Mouse (Mus musculus): ENCODE measurements around the gene Pf4. TPM values are rescaled to one million over a fixed set of nuclear protein-coding genes. Genes with fewer than 3 reads are reported as not detected.

Pf4 gene
- polyA plus RNA-seq (2012; rRNA removed): 5.0 and 5.2 TPM in 2 replicates

GRCm38 (mm10) chr5:90771880-90772653 lies at the start of gene Pf4:
Gene Pf4, plus strand, starts transcription at chr5:90772435.
- DNase-seq (ENCODE audit: extremely low spot score in 1 of 2, low spot score in 1 of 2): no peak

DNA sequence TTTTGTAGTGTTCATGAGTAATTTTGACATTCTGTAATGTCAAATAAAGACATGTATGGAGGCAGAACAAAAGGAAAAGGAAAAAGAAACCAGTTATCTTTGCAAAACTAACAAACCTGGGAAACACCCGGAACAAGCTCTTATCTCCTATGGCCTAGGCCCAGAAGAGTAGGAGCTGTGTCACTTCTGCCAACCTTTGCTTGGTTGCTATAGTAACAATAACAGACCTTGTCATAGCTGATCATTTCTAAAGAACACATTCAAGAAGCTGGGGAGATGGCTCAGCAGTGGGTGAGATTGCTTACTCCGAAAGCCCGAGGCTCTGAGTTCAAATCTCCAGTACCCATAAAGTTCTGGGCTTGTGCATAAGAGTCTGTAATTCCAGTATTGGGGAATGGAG lies 49.6 kb upstream of the Pf4 start:
- no peak for DNase-seq (ENCODE audit: extremely low spot score in 1 of 2, low spot score in 1 of 2)

GRCm38 (mm10) chr5:90728254-90728653 lies 44.0 kb upstream of the Pf4 start:
- no peak for DNase-seq (ENCODE audit: extremely low spot score in 1 of 2, low spot score in 1 of 2)

DNA sequence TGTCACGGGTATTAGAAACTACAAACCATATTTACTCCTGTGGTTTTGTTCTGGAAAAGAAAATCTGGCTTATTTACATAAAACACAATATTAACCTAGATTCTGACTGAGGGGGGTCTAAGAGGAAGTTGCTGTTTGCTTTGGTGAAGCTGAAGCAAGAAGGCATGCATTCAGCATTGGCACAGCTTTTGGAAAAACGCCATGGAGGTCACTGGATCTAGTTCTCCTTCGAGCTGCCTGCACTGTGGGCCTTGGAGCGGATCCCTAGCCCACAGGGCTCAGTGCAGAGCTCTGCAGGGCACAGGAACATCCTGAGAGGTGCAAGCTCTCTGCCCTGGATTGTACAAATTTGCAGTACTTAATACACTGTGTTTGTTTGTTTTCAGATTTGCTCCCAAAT lies 40.8 kb upstream of the Pf4 start:
- DNase-seq (ENCODE audit: extremely low spot score in 1 of 2, low spot score in 1 of 2): peak in 1 of 2 experiments; percentile 5

DNA sequence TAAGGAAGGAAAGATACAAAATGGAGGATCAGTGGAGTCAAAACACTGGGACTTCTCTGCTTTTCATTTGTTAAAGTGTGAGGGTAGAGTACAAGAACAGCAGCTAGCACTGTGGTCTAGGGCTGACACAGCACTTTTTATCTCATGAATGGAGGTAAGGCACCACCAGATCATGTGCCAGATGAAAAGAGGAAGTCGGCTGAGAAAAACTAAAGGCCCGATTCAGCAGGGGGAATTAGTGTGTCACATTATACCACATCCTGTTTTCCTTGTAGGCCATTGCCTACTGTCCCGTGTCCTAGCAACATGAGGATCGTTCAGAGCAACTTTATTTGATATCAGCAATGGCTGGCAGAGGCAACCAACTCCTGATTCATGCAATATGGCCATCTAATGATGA lies 30.2 kb upstream of the Pf4 start:
- DNase-seq (ENCODE audit: extremely low spot score in 1 of 2, low spot score in 1 of 2): no peak

DNA sequence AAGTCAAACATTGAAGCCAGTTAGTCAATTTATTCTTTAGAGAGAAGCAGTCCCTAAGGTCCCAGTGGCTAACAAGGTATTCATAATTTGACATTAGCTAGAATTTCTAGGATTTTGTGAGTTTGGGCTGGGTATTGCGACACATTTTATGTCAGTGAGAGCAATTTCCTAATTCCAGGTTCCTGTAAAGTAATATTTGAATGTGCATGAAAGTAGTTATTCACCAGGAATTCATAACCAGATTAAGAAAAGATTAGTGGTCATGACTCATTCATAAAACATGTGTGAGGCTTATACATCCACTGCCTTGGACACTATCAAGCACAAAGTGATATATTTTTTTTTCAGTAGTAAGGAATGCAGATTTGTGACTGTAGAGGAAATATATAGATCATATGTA lies 18.3 kb upstream of the Pf4 start:
- no peak for DNase-seq (ENCODE audit: extremely low spot score in 1 of 2, low spot score in 1 of 2)

DNA sequence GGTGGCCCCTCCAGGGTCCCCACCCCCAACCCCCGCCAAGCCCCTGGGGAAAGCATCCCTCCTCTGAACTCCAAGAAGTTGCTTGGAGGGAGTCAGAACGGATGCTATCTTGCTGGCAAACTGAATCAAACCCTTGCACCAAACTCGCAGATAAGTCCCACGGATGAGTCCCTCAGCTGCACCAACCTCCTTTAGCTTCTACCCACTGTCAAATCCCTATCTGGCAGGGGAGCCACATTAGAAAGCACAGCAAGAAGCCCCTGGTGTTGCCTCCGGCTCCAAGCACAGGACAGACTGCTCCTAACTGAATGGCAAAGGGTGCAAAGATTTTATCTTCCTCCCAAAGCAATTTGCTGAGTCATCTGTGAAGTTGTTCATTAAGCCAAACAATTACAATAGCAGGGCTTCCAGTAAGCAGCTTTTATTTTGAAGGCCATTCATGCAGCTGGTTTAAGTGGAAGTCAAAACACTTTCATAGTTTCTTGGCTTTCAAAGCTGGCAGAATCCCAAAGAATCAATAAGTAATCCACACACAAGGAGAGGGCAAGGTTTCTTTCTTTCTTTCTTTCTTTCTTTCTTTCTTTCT lies 14.1 kb upstream of the Pf4 start:
- no peak for DNase-seq (ENCODE audit: extremely low spot score in 1 of 2, low spot score in 1 of 2)

DNA sequence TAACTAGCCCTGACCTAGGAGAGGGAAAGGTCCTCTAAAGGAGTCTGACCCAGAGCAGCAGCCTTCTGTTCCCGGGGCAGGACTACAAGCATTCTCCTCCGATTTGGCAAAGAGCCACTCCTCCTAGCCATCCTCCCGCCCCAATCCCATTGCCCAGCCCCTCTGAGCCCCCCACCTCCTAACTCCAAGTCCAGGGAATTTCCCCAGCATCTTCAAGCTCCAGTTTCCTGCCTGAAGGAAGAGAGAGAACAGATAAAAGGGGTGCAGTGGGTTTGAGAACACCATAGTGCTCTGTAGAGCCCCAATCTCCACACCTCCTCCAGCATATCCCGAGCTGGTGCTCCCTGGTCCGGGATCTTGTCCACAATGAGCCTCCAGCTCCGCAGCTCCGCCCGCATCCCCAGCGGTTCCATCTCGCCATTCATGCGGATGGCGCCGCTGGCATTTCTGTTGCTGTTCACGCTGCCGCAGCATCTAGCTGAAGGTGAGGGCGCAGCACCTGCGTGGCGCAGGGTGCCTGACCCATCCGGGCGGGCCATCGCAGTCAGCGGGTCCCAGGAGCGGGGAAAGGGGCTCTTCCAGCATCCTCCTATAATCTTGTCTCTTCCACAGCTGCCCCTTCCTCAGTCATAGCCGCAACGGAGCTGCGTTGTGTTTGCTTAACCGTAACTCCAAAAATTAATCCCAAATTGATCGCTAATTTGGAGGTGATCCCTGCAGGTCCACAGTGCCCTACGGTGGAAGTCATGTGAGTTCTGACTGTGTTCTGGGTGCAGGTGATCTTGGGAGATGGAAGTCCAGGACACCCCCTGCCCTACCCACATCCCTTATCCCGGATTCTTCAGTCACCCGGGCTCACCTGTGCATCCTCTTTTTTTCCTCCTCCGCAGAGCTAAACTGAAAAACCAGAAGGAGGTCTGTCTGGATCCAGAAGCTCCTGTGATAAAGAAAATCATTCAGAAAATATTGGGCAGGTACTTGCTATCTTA lies 12.9 kb upstream of the Pf4 start, which contains the start of gene Cxcl5:
TSS of gene Cxcl5 (plus strand) at position 284 of the 989 bp plus-strand sequence.
- peak in 1 of 2 experiments; percentile 28 for DNase-seq (ENCODE audit: extremely low spot score in 1 of 2, low spot score in 1 of 2)

GRCm38 (mm10) chr5:90760303-90760702 lies 11.9 kb upstream of the Pf4 start:
- no peak for DNase-seq (ENCODE audit: extremely low spot score in 1 of 2, low spot score in 1 of 2)

DNA sequence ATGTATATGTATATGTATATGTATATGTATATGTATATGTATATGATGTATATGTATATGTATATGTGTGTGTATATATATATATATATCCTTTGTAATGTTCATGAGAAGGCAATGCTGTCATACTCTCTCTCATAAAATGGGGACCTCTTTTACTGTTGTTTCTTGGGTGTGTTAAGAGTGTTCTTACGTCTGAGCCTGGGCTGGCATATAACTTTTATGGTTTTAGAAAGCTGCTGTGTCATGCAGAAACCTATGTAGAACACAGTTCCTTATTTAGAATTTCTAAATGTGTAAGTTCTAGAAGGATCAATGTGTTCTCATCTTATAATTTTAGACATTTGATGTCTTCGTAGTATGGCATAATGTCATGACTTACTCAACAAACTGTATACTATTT lies 11.4 kb upstream of the Pf4 start:
- no peak for DNase-seq (ENCODE audit: extremely low spot score in 1 of 2, low spot score in 1 of 2)

- DNase-seq (ENCODE audit: extremely low spot score in 1 of 2, low spot score in 1 of 2): no peak
Observed at GRCm38 (mm10) chr5:90761834-90762233, 10.4 kb upstream of the Pf4 start.

DNA sequence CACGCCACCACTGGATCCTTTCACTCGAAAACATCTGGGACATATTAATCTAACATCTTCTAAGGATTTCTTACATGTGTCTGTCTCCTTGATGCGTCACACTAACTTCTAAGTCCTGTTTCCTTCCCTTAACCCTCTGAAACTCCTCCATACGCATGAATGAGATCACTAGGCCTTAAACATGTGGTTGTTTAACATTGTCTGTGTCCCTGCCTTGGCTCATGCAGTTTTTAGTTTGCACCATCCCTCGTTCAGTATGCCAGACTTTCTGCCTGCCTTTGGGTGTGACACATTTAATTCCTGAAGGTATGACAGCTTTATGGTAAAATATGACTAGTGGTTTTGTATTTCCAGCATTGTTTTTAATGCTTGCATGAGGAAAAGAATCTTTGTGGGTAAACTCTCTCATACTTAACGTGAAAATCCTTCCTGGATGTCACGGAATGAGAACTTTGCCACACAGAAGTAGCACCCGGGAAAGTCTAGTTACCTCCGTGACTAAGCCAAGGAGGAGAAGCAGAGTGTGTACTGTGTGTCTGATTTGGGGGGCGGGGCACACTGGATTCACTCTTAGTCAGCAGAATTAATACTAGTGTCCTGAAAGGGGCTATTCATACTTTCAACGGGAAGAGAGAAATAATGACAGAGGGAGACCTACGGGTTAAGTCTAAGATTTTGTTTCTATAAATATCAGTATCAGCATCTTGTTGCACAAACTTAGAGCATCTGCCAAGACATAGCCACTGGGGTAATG lies 8.1 kb upstream of the Pf4 start:
- DNase-seq (ENCODE audit: extremely low spot score in 1 of 2, low spot score in 1 of 2): no peak

DNA sequence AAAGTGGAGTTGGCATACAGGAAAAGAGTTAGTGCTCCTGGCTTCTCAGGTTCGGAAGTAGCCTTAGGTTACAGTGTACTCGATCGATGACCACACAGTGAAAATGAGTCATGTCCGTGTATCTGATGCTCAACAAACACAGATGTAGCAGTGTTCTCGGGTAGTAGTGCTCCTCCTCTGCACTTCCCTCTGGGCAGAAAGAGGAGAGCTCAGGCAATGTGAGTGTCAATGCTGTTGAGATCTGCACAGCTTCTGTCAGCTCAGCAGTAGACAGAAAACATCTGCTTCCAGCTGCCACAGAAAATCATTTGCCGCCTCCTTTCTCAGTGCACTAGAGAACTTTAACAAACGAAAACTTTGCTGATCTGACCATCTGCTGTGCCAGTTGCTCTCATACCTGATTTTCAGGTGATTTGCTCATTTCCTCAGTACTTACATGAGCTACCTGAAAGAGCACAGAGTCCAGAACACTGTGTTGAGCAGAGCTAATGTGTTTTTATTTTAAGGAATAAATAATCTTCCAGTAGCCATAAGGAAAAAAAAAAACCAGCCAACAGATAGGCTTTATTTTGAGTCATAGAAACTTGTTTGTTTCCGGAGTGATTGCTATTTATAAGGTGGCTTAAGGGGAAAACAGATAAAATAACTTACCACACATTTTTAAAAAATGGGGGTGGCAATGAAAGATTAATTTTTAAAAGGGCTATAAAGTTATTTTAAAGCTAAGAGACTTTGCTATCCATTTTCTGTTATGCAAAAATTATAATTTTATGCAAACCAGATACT lies 6.2 kb upstream of the Pf4 start:
- no peak for DNase-seq (ENCODE audit: extremely low spot score in 1 of 2, low spot score in 1 of 2)

GRCm38 (mm10) chr5:90768218-90768617 lies 4.0 kb upstream of the Pf4 start, which contains the start of gene Ppbp:
Gene Ppbp, plus strand, starts transcription at chr5:90768518.
- DNase-seq (ENCODE audit: extremely low spot score in 1 of 2, low spot score in 1 of 2): no peak

DNA sequence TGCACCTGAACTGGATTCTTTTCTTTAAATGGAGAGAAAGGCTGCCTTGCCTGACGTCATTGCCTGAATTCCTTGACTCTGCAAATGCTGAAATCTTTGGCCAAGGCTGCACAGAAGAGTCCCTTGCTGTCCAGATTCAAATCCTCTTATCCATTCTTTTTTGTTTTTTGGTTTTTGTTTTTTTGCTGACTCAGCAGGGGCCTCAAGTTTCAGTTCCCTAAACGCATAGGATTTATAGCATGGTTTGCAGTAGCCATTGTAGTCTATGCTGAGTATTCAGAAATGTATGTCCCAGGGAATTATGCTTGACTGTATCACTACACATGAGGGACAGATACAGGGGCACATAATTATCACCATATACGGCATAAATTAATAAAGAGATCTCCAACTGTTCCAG lies 866 bp upstream of the Pf4 start:
- no peak for DNase-seq (ENCODE audit: extremely low spot score in 1 of 2, low spot score in 1 of 2)

- no peak for DNase-seq (ENCODE audit: extremely low spot score in 1 of 2, low spot score in 1 of 2)
Observed at GRCm38 (mm10) chr5:90775562-90775961, 3.3 kb downstream of the Pf4 start.

GRCm38 (mm10) chr5:90777621-90778020 lies 5.4 kb downstream of the Pf4 start:
- no peak for DNase-seq (ENCODE audit: extremely low spot score in 1 of 2, low spot score in 1 of 2)

- no peak for DNase-seq (ENCODE audit: extremely low spot score in 1 of 2, low spot score in 1 of 2)
Observed at GRCm38 (mm10) chr5:90778856-90779255, 6.6 kb downstream of the Pf4 start.

- DNase-seq (ENCODE audit: extremely low spot score in 1 of 2, low spot score in 1 of 2): no peak
Observed at GRCm38 (mm10) chr5:90783697-90784096, 11.5 kb downstream of the Pf4 start.
